Mouse (Mus musculus): ENCODE results near the gene Phgdh.

GRCm38 (mm10) chr3:98387756-98388155 lies 48.0 kb upstream of the Phgdh start:
- TF ChIP-seq CTCF (IDR thresholded peaks at IDR 0.05; ENCODE audit: extremely low read depth, insufficient read depth, low read length) = no peak
- TF ChIP-seq POLR2A (IDR thresholded peaks at IDR 0.05; ENCODE audit: extremely low read depth, insufficient read depth, low read length) = no peak

Measured in cortical plate, adult 2 months (tissue).